Mouse (Mus musculus) lung, embryonic 14.5 days (tissue): ENCODE data around the gene Dnase1l2. TPM values are rescaled to one million over a fixed set of nuclear protein-coding genes. Genes with fewer than 3 reads are reported as not detected.
"Not testable (repeated sequence)": the region's sequence is repeated elsewhere in the genome, so short reads cannot be mapped to it uniquely, and the experiment has no call there.

ENCODE experiments used
- ATAC-seq: fragments of 200-750 bp; cut with Nextera tagmentation; 2 replicates; pipeline ENCODE4 v1.8.0; 2017; ENCODE audit warnings: mild to moderate bottlenecking, moderate TSS enrichment, moderate library complexity; ENCODE audit not compliant: insufficient read depth
- DNase-seq: peaks from one replicate; pipeline ENCODE4 v3.0.0-alpha.2; 2015
- H3K27ac ChIP-seq: fragments of 300-500 bp; sonication (generic); 2 replicates; pipeline ENCODE4 v1.5.1; 2014; ENCODE audit warnings: low read depth, mild to moderate bottlenecking, moderate library complexity
- H3K27me3 ChIP-seq: fragments of 300-500 bp; sonication (generic); 2 replicates; pipeline ENCODE4 v1.6.1; 2014; ENCODE audit warnings: low read length, control low read depth; ENCODE audit not compliant: insufficient read depth
- H3K36me3 ChIP-seq: fragments of 300-500 bp; sonication (generic); 2 replicates; pipeline ENCODE4 v1.6.1; 2014; ENCODE audit warnings: control low read depth; ENCODE audit not compliant: insufficient read depth
- H3K4me1 ChIP-seq: fragments of 300-500 bp; sonication (generic); 2 replicates; pipeline ENCODE4 v1.6.1; 2014; ENCODE audit warnings: antibody characterized with exemption, control low read depth; ENCODE audit not compliant: insufficient read depth
- H3K4me2 ChIP-seq: fragments of 300-500 bp; sonication (generic); 2 replicates; pipeline ENCODE4 v1.6.1; 2014; ENCODE audit warnings: mild to moderate bottlenecking
- H3K4me3 ChIP-seq: fragments of 300-500 bp; sonication (generic); 2 replicates; pipeline ENCODE4 v1.5.1; 2014; ENCODE audit warnings: low read depth, low read length
- H3K9ac ChIP-seq: fragments of 300-500 bp; sonication (generic); 2 replicates; pipeline ENCODE4 v1.6.1; 2014
- H3K9me3 ChIP-seq: fragments of 300-500 bp; sonication (generic); 2 replicates; pipeline ENCODE4 v1.6.1; 2016; ENCODE audit warnings: low read depth, low read length, control low read depth
- CTCF ChIP-seq: IDR thresholded peaks from 2 replicates; pipeline ENCODE4 v1.5.1; 2016; ENCODE audit warnings: antibody characterized with exemption, low read depth
- WGBS: fragments of 180-500 bp; shearing (Covaris S2); extraction: QIAGEN DNeasy Blood & Tissue Kit; methylation state at CpG from one replicate; pipeline ENCODE4 v1.1.7; 2014; 5-methylcytosine and 5-hydroxymethylcytosine counted together
- polyA plus RNA-seq: library from polyadenylated mRNA; unstranded; fragments of >200 nt; fragmentation: Nextera tagmentation; extraction: Ambion mirVana; gene quantifications from 2 replicates; pipeline ENCODE4 v1.2.1, GENCODE M21; 2014

Dnase1l2 gene
- polyA plus RNA-seq, 1 experiment from 2014 or later, result 2.6 TPM

DNA sequence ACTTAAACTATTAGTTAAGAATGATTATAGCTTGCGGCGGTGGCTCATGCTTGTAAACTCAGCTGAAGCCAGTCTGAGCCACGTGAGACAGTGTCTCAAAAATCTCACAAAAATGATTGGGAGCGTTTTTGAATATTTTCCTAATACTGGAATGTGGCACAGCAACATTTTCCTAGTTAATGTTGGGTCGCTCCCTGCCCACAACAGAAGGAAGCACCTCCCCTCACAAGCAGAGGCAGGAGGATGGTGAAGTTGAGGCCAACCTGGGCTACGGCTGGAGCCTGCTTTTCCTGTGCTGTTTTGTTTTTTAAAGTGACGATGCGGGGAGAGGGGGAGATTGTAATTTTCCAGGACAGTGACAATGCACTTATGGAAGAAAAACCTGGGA is 15.7 kb downstream of the Dnase1l2 start:
- Histone ChIP-seq H3K9ac (peak overlapping the region; percentile 89), H3K4me2 (peak overlapping the region; percentile 73), H3K9me3 (no peaks in the 10 kb centered on the region), H3K4me1 (no peaks in the 10 kb centered on the region), H3K4me3 (peak overlapping the region; percentile 66), H3K27me3 (no peaks in the 10 kb centered on the region), H3K27ac (peak overlapping the region; percentile 97), H3K36me3 (peaks cover 40% of the 10 kb centered on the region)
- TF ChIP-seq CTCF, result no peak
- 6% methylated on average over 8 of the region's 8 CpGs for WGBS
- ATAC-seq (no peak), DNase-seq (peak; percentile 66)

DNA sequence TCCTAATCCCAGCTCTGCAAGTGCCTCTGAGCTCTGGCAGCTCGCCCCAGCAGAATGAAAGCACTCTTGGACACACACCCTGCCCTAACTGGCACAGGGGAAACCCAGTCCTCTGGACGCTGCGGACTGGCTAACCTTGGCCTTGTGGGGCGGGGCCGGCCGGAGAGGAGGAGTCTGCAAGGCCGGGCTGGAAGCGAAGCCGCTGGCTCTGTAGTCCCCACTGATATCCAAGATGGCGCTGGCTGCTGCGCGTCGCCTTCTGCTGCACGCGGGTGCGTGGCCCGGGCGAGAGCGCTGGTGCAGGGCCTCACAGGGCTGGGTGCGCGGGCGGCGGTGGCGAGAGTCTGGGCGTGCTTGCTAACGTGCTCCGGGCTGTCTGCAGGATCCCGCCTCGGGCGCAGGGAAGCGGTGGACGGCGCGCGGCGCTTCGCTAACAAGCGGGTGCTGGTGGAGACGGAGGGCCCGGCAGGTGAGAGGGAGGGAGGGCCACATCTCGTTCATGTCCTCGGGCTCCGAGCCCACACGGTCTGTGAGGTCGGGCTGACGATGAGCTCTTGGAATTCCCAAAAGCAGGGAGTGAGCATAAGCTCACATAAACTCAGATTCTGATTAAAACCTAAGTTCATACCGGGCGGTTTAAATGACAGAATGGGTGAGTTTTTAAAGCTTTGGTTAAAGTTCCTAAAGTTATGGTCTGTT is 16.3 kb downstream of the Dnase1l2 start, which contains the start of gene Eci1:
Gene Eci1 (plus strand): TSS at position 171 of the 699 bp plus-strand sequence.
- Histone ChIP-seq H3K4me2 (peak within 1 kb of the TSS; percentile 73), H3K27ac (peak within 1 kb of the TSS; percentile 97), H3K36me3 (peaks cover 45% of the 10 kb centered on the region), H3K4me3 (peak within 1 kb of the TSS; percentile 66), H3K4me1 (no peaks in the 10 kb centered on the region), H3K9me3 (no peaks in the 10 kb centered on the region), H3K27me3 (no peaks in the 10 kb centered on the region), H3K9ac (peak within 1 kb of the TSS; percentile 89)
- DNase-seq (peak; percentile 96), ATAC-seq (peak; percentile 100)
- WGBS, result under 1% methylated on average over 48 of the region's 48 CpGs
- TF ChIP-seq CTCF, result no peak

DNA sequence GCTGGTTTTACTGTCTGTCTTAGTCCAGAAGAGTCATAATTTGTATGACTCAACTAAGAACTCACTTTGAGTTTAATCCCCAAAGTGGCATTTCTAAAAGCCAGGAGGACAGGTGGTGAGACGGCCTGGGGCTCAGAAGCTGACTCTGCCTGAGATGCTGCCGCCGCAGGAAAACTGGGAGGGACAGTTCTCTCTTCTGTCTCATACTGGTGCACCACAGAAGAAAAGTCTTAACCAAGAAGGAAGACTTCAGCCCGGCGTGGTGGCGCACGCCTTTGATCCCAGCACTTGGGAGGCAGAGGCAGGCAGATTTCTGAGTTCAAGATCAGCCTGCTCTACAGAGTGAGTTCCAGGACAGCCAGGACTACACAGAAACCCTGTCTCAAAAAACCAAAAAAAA is 17.0 kb downstream of the Dnase1l2 start:
- Histone ChIP-seq H3K9me3 (no peaks in the 10 kb centered on the region), H3K4me3 (peak overlapping the region; percentile 66), H3K9ac (no peak overlapping the region), H3K4me1 (no peaks in the 10 kb centered on the region), H3K27ac (0 out of 2 replicates have a peak overlapping the region, but pooled peaks have one; percentile 97), H3K27me3 (no peaks in the 10 kb centered on the region), H3K4me2 (peak overlapping the region; percentile 73), H3K36me3 (peaks cover 52% of the 10 kb centered on the region)
- no peak for DNase-seq
- WGBS, result 91% methylated on average over 7 of the region's 7 CpGs
- no peak for ATAC-seq
- no peak for TF ChIP-seq CTCF

DNA sequence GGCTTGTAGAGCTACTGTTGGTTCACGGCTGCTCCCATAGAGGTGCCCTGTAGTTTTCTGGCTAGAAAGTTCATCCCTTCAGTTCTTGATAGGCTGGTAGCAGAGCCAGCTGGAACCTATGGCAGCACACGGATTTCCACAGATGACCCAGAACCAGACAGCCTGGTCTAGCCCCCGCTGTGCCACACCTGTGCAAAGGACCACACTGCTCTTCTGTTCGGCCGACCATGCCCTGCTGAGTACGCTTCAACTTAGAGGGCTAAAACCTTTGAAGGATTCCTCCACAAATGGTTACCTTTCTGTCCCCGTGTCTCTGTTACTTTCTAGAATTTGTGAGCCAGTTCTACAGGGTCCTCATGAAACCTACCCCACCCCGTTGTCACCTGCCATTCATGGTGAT is 17.6 kb downstream of the Dnase1l2 start:
- peaks cover 58% of the 10 kb centered on the region for H3K36me3 ChIP-seq
- 95% methylated on average over 6 of the region's 8 CpGs for WGBS

DNA sequence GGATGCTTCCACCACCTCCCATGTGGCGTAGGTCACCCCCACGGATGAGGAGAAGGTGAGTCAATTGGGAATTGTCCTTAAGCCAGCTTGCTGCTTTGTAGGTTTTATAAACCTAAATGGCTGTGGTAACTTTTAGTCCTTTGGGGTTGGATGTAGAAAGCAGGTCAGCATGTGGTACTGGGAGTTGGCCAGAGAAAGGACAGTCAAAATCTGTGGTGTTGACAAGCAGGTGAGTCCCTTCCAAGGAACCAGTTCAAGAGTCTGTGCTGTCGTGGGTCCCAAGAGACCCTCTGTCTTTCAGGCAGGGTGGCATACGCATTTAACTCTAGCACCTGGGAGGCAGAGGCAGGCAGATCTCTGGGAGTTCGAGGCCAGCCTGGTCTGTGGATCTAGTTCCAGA is 18.4 kb downstream of the Dnase1l2 start:
- TF ChIP-seq CTCF, result no peak
- H3K36me3 ChIP-seq, result peaks cover 61% of the 10 kb centered on the region

More for the DNA sequence above, 17.6 kb downstream of the Dnase1l2 start:
- not testable (repeated sequence) for H3K9ac ChIP-seq, H3K4me1 ChIP-seq, ATAC-seq, H3K9me3 ChIP-seq, DNase-seq, H3K27ac ChIP-seq, H3K4me2 ChIP-seq, H3K27me3 ChIP-seq, H3K4me3 ChIP-seq

DNA sequence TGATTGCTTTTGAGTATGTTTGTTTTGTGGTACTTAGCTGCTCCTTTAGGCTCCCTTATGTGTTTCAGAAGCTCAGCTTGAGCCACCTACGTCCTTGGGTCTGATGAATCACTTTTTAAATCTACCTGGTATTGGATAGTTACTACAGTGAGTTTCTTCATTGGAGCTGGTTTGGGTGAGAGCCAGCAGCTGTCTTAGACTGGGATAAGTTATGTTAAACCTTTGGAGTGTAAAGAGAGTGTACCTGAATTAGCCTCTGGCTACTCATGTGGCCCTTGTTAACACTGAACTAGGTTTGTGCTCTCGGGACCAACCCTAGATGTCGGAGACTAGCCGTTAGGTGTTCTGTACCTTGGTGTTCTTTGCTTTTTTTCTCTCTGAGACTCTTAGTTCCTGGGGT is 19.8 kb downstream of the Dnase1l2 start:
- no peaks in the 10 kb centered on the region for H3K4me1 ChIP-seq
- H3K36me3 ChIP-seq, result peaks cover 73% of the 10 kb centered on the region
- no peak for DNase-seq
- WGBS, result 89% methylated on average over 4 of the region's 4 CpGs
- no peak overlapping the region for H3K4me3 ChIP-seq
- ATAC-seq, result no peak
- H3K27ac ChIP-seq, result no peak overlapping the region
- TF ChIP-seq CTCF, result no peak
- H3K27me3 ChIP-seq, result no peaks in the 10 kb centered on the region
- H3K9ac ChIP-seq, result no peak overlapping the region
- H3K9me3 ChIP-seq, result no peaks in the 10 kb centered on the region
- H3K4me2 ChIP-seq, result no peak overlapping the region

More for the DNA sequence above, 18.4 kb downstream of the Dnase1l2 start:
- DNase-seq, result no peak
- Histone ChIP-seq H3K9ac (no peak overlapping the region), H3K4me2 (no peak overlapping the region), H3K4me3 (no peak overlapping the region), H3K27ac (no peak overlapping the region), H3K27me3 (no peaks in the 10 kb centered on the region), H3K4me1 (no peaks in the 10 kb centered on the region), H3K9me3 (no peaks in the 10 kb centered on the region)
- WGBS, result 91% methylated on average over 5 of the region's 5 CpGs
- no peak for ATAC-seq

DNA sequence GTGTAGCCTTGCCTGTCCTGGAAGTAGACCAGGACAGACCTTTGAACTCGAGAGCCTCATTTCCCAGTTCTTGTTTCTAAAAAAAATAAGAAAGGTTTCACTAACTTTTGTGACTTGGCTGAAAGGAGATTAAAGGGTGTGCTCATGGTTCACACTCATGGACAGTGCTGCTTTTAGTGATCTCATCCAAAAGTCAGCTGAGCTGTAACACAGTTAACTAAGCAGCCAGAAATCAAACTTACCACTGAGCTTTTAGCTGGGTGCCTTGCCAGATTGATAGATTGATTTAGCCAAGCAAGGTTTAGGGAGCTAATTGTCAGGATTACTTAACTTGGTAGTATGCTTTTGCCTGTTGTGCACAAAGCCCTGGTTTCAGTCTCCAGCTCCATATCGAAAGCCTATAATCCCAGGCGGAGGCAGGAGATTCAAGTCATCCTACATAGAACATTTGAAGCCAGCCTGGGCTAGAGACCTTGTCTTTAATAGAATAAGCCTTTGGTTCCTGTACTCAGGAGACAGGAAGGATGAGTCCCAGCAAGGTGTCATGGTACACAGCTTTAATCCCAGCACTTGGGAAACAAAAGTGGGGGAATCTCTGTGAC is 26.8 kb downstream of the Dnase1l2 start:
- no peak for ATAC-seq
- WGBS, result 85% methylated on average over 3 of the region's 3 CpGs
- H3K9ac ChIP-seq, result peak overlapping the region; percentile 84

More for the DNA sequence above, 26.8 kb downstream of the Dnase1l2 start:
- Histone ChIP-seq H3K9me3 (no peaks in the 10 kb centered on the region), H3K27me3 (no peaks in the 10 kb centered on the region), H3K4me3 (peak overlapping the region; percentile 73), H3K4me2 (peak overlapping the region; percentile 87), H3K27ac (no peak overlapping the region), H3K36me3 (peaks cover 55% of the 10 kb centered on the region), H3K4me1 (0 out of 2 replicates have a peak, but pooled peaks cover 3% of the 10 kb centered on the region)
- no peak for TF ChIP-seq CTCF
- no peak for DNase-seq
